Mouse (Mus musculus): Measurements from ENCODE around the gene Ripor3. TPM values are rescaled to one million over a fixed set of nuclear protein-coding genes. Genes with fewer than 3 reads are reported as not detected.
"Not testable (repeated sequence)": the region's sequence is repeated elsewhere in the genome, so short reads cannot be mapped to it uniquely, and the experiment has no call there.

The Ripor3 gene
- 0.09 and 0.13 TPM in 2 replicates for polyA plus RNA-seq (2012)

- Histone ChIP-seq H3K4me3 (replicated peaks) (no peak within 1 kb of the TSS), H3K9me3 (ENCODE audit: control insufficient read depth, low read length) (no peaks in the 10 kb centered on the region), H3K4me1 (ENCODE audit: control insufficient read depth) (no peaks in the 10 kb centered on the region; the same call in none of the 2 replicates), H3K27me3 (ENCODE audit: control insufficient read depth) (no peaks in the 10 kb centered on the region), H3K36me3 (ENCODE audit: control insufficient read depth) (no peaks in the 10 kb centered on the region)
- no peak for TF ChIP-seq GATA1 (IDR thresholded peaks at IDR 0.05; ENCODE audit: low read length)
- no peak for TF ChIP-seq TAL1 (IDR thresholded peaks at IDR 0.05; ENCODE audit: low read length)
Measured at GRCm38 (mm10) chr2:168009936-168010668, at the start of gene Ripor3. Ripor3 (minus strand) TSS chr2:168010618.

- Histone ChIP-seq H3K4me1 (ENCODE audit: control insufficient read depth) (no peaks in the 10 kb centered on the region), H3K4me3 (replicated peaks) (no peak overlapping the region), H3K27me3 (ENCODE audit: control insufficient read depth) (no peaks in the 10 kb centered on the region), H3K36me3 (ENCODE audit: control insufficient read depth) (no peaks in the 10 kb centered on the region), H3K9me3 (ENCODE audit: control insufficient read depth, low read length) (peaks cover 7% of the 10 kb centered on the region)
- TF ChIP-seq TAL1 (IDR thresholded peaks at IDR 0.05; ENCODE audit: low read length) (no peak), GATA1 (IDR thresholded peaks at IDR 0.05; ENCODE audit: low read length) (no peak)
Measured at GRCm38 (mm10) chr2:168059200-168059790, 48.9 kb upstream of the Ripor3 start.

- no peak overlapping the region for H3K4me3 ChIP-seq (replicated peaks)
- H3K4me1 ChIP-seq (ENCODE audit: control insufficient read depth) = no peaks in the 10 kb centered on the region
- TF ChIP-seq GATA1 (IDR thresholded peaks at IDR 0.05; ENCODE audit: low read length) (no peak), TAL1 (IDR thresholded peaks at IDR 0.05; ENCODE audit: low read length) (no peak)
- no peaks in the 10 kb centered on the region for H3K36me3 ChIP-seq (ENCODE audit: control insufficient read depth)
- no peaks in the 10 kb centered on the region for H3K27me3 ChIP-seq (ENCODE audit: control insufficient read depth)
- H3K9me3 ChIP-seq (ENCODE audit: control insufficient read depth, low read length) = peaks cover 7% of the 10 kb centered on the region
Measured at GRCm38 (mm10) chr2:168058488-168059199, 48.2 kb upstream of the Ripor3 start.

- H3K4me3 ChIP-seq (replicated peaks); H3K9me3 ChIP-seq (ENCODE audit: control insufficient read depth, low read length); H3K4me1 ChIP-seq (ENCODE audit: control insufficient read depth); H3K36me3 ChIP-seq (ENCODE audit: control insufficient read depth); H3K27me3 ChIP-seq (ENCODE audit: control insufficient read depth): not testable (repeated sequence)
Measured at GRCm38 (mm10) chr2:168057876-168058275, 47.5 kb upstream of the Ripor3 start.

- peaks cover 8% of the 10 kb centered on the region for H3K27me3 ChIP-seq (ENCODE audit: control insufficient read depth)
- no peaks in the 10 kb centered on the region for H3K36me3 ChIP-seq (ENCODE audit: control insufficient read depth)
- H3K4me1 ChIP-seq (ENCODE audit: control insufficient read depth) = no peaks in the 10 kb centered on the region
- no peak overlapping the region for H3K4me3 ChIP-seq (replicated peaks)
- H3K9me3 ChIP-seq (ENCODE audit: control insufficient read depth, low read length) = peaks cover 7% of the 10 kb centered on the region
- TF ChIP-seq GATA1 (IDR thresholded peaks at IDR 0.05; ENCODE audit: low read length) (no peak), TAL1 (IDR thresholded peaks at IDR 0.05; ENCODE audit: low read length) (no peak)
Measured at GRCm38 (mm10) chr2:168056666-168056933, 46.2 kb upstream of the Ripor3 start.

- Histone ChIP-seq H3K4me3 (replicated peaks) (no peak overlapping the region), H3K4me1 (ENCODE audit: control insufficient read depth) (peaks cover 3% of the 10 kb centered on the region; the same call in 1 of the 2 replicates), H3K9me3 (ENCODE audit: control insufficient read depth, low read length) (peaks cover 7% of the 10 kb centered on the region), H3K27me3 (ENCODE audit: control insufficient read depth) (peaks cover 13% of the 10 kb centered on the region), H3K36me3 (ENCODE audit: control insufficient read depth) (no peaks in the 10 kb centered on the region)
- no peak for TF ChIP-seq TAL1 (IDR thresholded peaks at IDR 0.05; ENCODE audit: low read length)
Measured at GRCm38 (mm10) chr2:168055910-168056665, 45.7 kb upstream of the Ripor3 start.

GRCm38 (mm10) chr2:168054142-168054541 is 43.7 kb upstream of the Ripor3 start:
- H3K4me3 ChIP-seq (replicated peaks) = no peak overlapping the region
- H3K36me3 ChIP-seq (ENCODE audit: control insufficient read depth) = no peaks in the 10 kb centered on the region
- H3K9me3 ChIP-seq (ENCODE audit: control insufficient read depth, low read length) = no peaks in the 10 kb centered on the region
- peaks cover 19% of the 10 kb centered on the region for H3K4me1 ChIP-seq (ENCODE audit: control insufficient read depth)
- H3K27me3 ChIP-seq (ENCODE audit: control insufficient read depth) = peaks cover 31% of the 10 kb centered on the region
- TF ChIP-seq GATA1 (IDR thresholded peaks at IDR 0.05; ENCODE audit: low read length) (no peak), TAL1 (IDR thresholded peaks at IDR 0.05; ENCODE audit: low read length) (no peak)

GRCm38 (mm10) chr2:168052689-168053088 is 42.3 kb upstream of the Ripor3 start:
- no peaks in the 10 kb centered on the region for H3K36me3 ChIP-seq (ENCODE audit: control insufficient read depth)
- H3K4me3 ChIP-seq (replicated peaks) = no peak overlapping the region
- H3K4me1 ChIP-seq (ENCODE audit: control insufficient read depth) = peaks cover 22% of the 10 kb centered on the region
- H3K27me3 ChIP-seq (ENCODE audit: control insufficient read depth) = peaks cover 35% of the 10 kb centered on the region
- H3K9me3 ChIP-seq (ENCODE audit: control insufficient read depth, low read length) = no peaks in the 10 kb centered on the region
- no peak for TF ChIP-seq GATA1 (IDR thresholded peaks at IDR 0.05; ENCODE audit: low read length)
- TF ChIP-seq TAL1 (IDR thresholded peaks at IDR 0.05; ENCODE audit: low read length) = no peak

- H3K4me3 ChIP-seq (replicated peaks) = no peak overlapping the region
- peaks cover 22% of the 10 kb centered on the region for H3K4me1 ChIP-seq (ENCODE audit: control insufficient read depth)
- no peaks in the 10 kb centered on the region for H3K36me3 ChIP-seq (ENCODE audit: control insufficient read depth)
- H3K27me3 ChIP-seq (ENCODE audit: control insufficient read depth) = peaks cover 35% of the 10 kb centered on the region
- TF ChIP-seq TAL1 (IDR thresholded peaks at IDR 0.05; ENCODE audit: low read length) (no peak), GATA1 (IDR thresholded peaks at IDR 0.05; ENCODE audit: low read length) (no peak)
- H3K9me3 ChIP-seq (ENCODE audit: control insufficient read depth, low read length) = no peaks in the 10 kb centered on the region
Measured at GRCm38 (mm10) chr2:168052156-168052555, 41.7 kb upstream of the Ripor3 start.

Measured in erythroblast, embryonic 14.5 days (primary cell).